Mouse (Mus musculus) hindbrain, postnatal 0 days (tissue): ENCODE results near the gene Olfr288. TPM values are rescaled to one million over a fixed set of nuclear protein-coding genes. Genes with fewer than 3 reads are reported as not detected.

Experiments
- ATAC-seq: fragments of 200-750 bp; cut with Nextera tagmentation; 2 replicates; pipeline ENCODE4 v1.8.0; 2017; ENCODE audit warnings: mild to moderate bottlenecking, moderate TSS enrichment, moderate library complexity
- DNase-seq: peaks from one replicate; pipeline ENCODE4 v3.0.0-alpha.2; 2015; ENCODE audit warnings: low spot score
- H3K27ac ChIP-seq: fragments of 300-500 bp; sonication (generic); 2 replicates; pipeline ENCODE4 v1.5.1; 2014; ENCODE audit warnings: mild to moderate bottlenecking
- H3K27me3 ChIP-seq: fragments of 300-500 bp; sonication (generic); 2 replicates; pipeline ENCODE4 v1.6.1; 2014; ENCODE audit warnings: low read length, mixed read lengths; ENCODE audit not compliant: insufficient read depth
- H3K36me3 ChIP-seq: fragments of 300-500 bp; sonication (generic); 2 replicates; pipeline ENCODE4 v1.6.1; 2014; ENCODE audit warnings: low read length, mixed read lengths; ENCODE audit not compliant: insufficient read depth
- H3K4me1 ChIP-seq: fragments of 300-500 bp; sonication (generic); 2 replicates; pipeline ENCODE4 v1.6.1; 2014; ENCODE audit warnings: antibody characterized with exemption, low read length, mixed read lengths; ENCODE audit not compliant: insufficient read depth
- H3K4me2 ChIP-seq: fragments of 300-500 bp; sonication (generic); 2 replicates; pipeline ENCODE4 v1.6.1; 2014; ENCODE audit warnings: low read depth, mild to moderate bottlenecking, low read length, moderate library complexity, mixed read lengths
- H3K4me3 ChIP-seq: fragments of 300-500 bp; sonication (generic); 2 replicates; pipeline ENCODE4 v1.5.1; 2014; ENCODE audit warnings: low read length
- H3K9ac ChIP-seq: fragments of 300-500 bp; sonication (generic); replicated peaks from 2 replicates; pipeline ENCODE4 v1.6.1; 2014; ENCODE audit warnings: mild to moderate bottlenecking, low read length, moderate library complexity, mixed read lengths
- H3K9me3 ChIP-seq: fragments of 300-500 bp; sonication (generic); 2 replicates; pipeline ENCODE4 v1.6.1; 2016; ENCODE audit warnings: low read length, mixed read lengths
- CTCF ChIP-seq: IDR thresholded peaks from 2 replicates; pipeline ENCODE4 v1.5.1; 2016; ENCODE audit warnings: antibody characterized with exemption, control low read depth, low read depth
- WGBS: fragments of 180-500 bp; shearing (Covaris S2); extraction: QIAGEN DNeasy Blood & Tissue Kit; methylation state at CpG from one replicate; pipeline ENCODE4 v1.1.7; 2014; 5-methylcytosine and 5-hydroxymethylcytosine counted together
- polyA plus RNA-seq: library from polyadenylated mRNA; unstranded; fragments of >200 nt; fragmentation: Nextera tagmentation; extraction: Ambion mirVana; gene quantifications from 2 replicates; pipeline ENCODE4 v1.2.1, GENCODE M21; 2015
- total RNA-seq: library from RNA; depleted of rRNA; stranded (reverse); fragments of >200 nt; gene quantifications from 2 replicates; pipeline ENCODE4 v1.2.3, GENCODE M21; 2014

Gene Olfr288
- total and polyA plus RNA-seq, 2 experiments from 2014 or later, result not detected

DNA sequence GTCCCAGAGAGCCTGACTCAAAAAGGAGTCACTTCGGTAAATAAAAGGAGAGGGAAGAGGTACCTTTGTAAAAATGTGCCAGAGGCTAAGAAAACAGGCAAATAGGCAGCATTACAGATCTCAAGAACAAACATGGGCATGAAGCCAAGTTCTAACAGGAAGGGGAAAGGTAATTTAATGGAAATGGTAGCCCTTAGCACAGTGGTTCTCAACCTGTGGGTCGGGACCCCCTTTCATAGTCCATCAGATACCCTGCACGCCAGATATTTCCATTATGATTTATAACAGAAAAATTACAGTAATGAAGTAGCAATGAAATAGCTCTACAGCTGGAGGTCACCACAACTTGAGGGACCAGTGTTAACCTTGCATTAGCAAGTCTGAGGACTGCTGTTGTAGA, 18.0 kb downstream of the Olfr288 start:
- ATAC-seq (no peak), DNase-seq (no peak)
- TF ChIP-seq CTCF, result no peak

DNA sequence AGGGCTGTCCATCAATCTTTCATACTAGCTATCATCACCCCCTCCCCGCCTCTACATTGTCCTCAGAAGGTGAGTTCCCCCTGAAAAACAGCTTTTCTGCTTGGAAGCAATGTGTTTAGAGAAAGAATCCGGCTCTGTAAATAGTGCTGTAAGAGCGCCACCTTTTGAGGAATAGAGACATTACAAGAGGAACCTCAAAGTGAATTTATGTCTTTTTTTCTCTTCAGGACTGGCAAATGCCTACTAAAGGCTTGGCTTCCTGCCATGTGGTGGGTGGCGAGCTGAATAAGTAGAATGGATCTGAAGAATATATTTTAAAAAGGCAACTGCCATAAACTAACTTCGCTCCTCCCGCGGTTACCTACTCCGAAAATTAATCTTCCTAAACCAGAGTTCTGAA, 21.5 kb downstream of the Olfr288 start:
- peak; percentile 78 for TF ChIP-seq CTCF
- Histone ChIP-seq H3K36me3 (no peaks in the 10 kb centered on the region), H3K4me1 (peaks cover 10% of the 10 kb centered on the region; the same call in 1 of the 2 replicates), H3K9me3 (no peaks in the 10 kb centered on the region), H3K9ac (no peak overlapping the region), H3K4me2 (no peak overlapping the region), H3K4me3 (no peak overlapping the region), H3K27ac (no peak overlapping the region), H3K27me3 (no peaks in the 10 kb centered on the region)
- no peak for ATAC-seq
- DNase-seq, result peak; percentile 89
- WGBS, result 24% methylated on average over 8 of the region's 8 CpGs

More for the DNA sequence above, 18.0 kb downstream of the Olfr288 start:
- Histone ChIP-seq H3K4me1 (0 out of 2 replicates have a peak, but pooled peaks cover 2% of the 10 kb centered on the region), H3K9me3 (no peaks in the 10 kb centered on the region), H3K9ac (no peak overlapping the region), H3K27ac (no peak overlapping the region), H3K36me3 (no peaks in the 10 kb centered on the region), H3K4me2 (no peak overlapping the region), H3K4me3 (no peak overlapping the region), H3K27me3 (no peaks in the 10 kb centered on the region)
- WGBS, result 69% methylated on average over 3 of the region's 3 CpGs

DNA sequence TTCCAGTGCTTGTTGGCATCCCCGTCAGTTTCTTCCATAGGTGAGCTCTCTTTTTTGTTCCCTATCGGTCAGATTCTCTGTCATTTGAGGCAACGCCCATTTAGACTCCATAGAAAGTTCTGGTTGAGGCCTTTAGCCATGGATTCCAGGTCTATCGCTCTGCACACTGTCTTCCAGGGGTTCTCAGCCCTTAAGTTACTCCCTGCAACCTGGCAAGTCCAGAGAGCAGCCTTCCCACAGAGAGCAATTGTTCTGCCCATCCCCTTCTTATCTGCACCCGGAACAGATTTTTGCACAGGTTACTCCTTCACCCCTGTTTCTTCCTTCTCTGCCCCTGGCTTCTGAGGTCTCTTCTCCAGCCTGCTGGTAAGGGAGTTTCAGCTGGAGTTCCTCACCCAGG, 23.2 kb downstream of the Olfr288 start:
- Histone ChIP-seq H3K4me1 (peaks cover 10% of the 10 kb centered on the region; the same call in 1 of the 2 replicates), H3K4me3 (no peak overlapping the region), H3K9ac (no peak overlapping the region), H3K9me3 (no peaks in the 10 kb centered on the region), H3K27me3 (no peaks in the 10 kb centered on the region), H3K36me3 (no peaks in the 10 kb centered on the region), H3K4me2 (0 out of 2 replicates have a peak overlapping the region, but pooled peaks have one; percentile 7), H3K27ac (no peak overlapping the region)
- ATAC-seq (no peak), DNase-seq (no peak)
- no peak for TF ChIP-seq CTCF
- 72% methylated on average over 5 of the region's 5 CpGs for WGBS

DNA sequence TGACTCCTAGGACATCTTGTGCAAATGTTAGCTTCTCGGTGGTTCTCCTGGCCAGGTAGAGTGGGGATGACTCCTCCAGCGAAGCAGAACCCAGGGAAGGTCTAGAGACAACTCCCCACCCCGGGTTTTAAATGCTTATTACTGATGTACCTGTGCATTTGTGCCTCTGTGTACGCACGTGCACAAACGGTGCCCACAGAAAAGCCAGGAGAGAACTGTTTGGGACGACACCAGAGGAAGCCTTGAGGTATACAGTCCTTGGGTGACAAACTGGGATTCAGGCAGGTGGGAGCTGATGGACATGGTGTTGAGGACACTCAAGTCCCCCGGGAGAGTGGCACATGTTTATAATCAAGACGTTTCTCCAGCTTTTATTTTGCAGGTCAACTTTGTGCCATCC, 24.4 kb downstream of the Olfr288 start:
- DNase-seq (no peak), ATAC-seq (no peak)
- H3K4me1 ChIP-seq, result peaks cover 10% of the 10 kb centered on the region; the same call in 1 of the 2 replicates
- H3K36me3 ChIP-seq, result no peaks in the 10 kb centered on the region
- no peaks in the 10 kb centered on the region for H3K27me3 ChIP-seq
- H3K9ac ChIP-seq, result no peak overlapping the region
- peak overlapping the region; percentile 77 for H3K4me2 ChIP-seq
- no peaks in the 10 kb centered on the region for H3K9me3 ChIP-seq
- TF ChIP-seq CTCF, result no peak
- WGBS, result 69% methylated on average over 9 of the region's 9 CpGs
- 0 out of 2 replicates have a peak overlapping the region, but pooled peaks have one; percentile 1 for H3K4me3 ChIP-seq
- H3K27ac ChIP-seq, result no peak overlapping the region

DNA sequence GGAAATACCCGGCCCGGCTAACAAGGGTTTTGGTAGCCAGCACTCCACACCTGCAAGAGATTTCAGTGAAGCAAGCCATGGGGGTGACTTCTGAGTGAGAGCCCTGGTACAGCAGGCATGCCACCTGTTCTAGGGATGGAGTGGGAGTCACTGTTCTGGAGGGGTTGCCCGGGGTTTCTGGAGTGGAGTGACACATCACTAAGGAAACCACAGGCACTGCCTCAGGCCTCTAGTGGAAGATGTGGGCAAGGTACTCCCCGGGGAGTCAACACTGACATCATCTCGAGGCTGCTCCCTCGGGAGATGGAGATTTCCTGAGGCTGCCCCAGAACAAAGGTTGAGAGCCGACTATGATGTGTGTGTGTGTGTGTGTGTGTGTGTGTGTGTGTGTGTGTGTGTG, 25.0 kb downstream of the Olfr288 start:
- 22% methylated on average over 7 of the region's 7 CpGs for WGBS
- peak; percentile 28 for TF ChIP-seq CTCF
- ATAC-seq, result no peak

DNA sequence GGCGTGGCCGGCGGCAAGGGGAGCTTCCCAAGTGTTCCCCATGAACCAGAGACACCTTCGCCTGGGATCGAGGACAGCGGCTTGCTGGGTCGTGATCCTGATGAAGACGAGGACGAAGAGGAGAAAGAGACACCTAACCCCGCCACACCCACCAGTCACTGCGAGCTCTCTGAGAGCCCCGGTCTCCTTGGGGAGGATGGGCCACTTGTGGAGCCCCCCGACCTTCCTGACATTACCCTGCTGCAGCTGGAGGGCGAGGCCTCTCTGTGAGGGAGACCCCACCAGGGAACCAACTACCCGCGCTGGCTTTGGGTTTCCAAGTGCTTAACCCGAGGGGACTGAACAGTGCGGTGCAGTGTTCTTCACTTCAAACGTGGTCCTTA, 26.7 kb downstream of the Olfr288 start:
- Histone ChIP-seq H3K27me3 (no peaks in the 10 kb centered on the region), H3K4me3 (peak overlapping the region; percentile 58), H3K4me1 (peaks cover 10% of the 10 kb centered on the region; the same call in 1 of the 2 replicates), H3K27ac (no peak overlapping the region; the same call in 1 of the 2 replicates), H3K4me2 (peak overlapping the region; percentile 77), H3K9ac (peak overlapping the region; percentile 71), H3K9me3 (no peaks in the 10 kb centered on the region), H3K36me3 (no peaks in the 10 kb centered on the region)
- ATAC-seq (no peak), DNase-seq (no peak)
- TF ChIP-seq CTCF, result no peak
- 4% methylated on average over 19 of the region's 19 CpGs for WGBS

More for the DNA sequence above, 25.0 kb downstream of the Olfr288 start:
- Histone ChIP-seq H3K9ac (peak overlapping the region; percentile 71; the same call in 1 of the 2 replicates), H3K4me1 (peaks cover 10% of the 10 kb centered on the region; the same call in 1 of the 2 replicates), H3K9me3 (no peaks in the 10 kb centered on the region), H3K36me3 (no peaks in the 10 kb centered on the region), H3K27ac (no peak overlapping the region), H3K4me2 (peak overlapping the region; percentile 77), H3K27me3 (no peaks in the 10 kb centered on the region), H3K4me3 (peak overlapping the region; percentile 58)
- peak; percentile 68 for DNase-seq
